Mouse (Mus musculus): ENCODE measurements around the gene Lrrc23. TPM values are rescaled to one million over a fixed set of nuclear protein-coding genes. Genes with fewer than 3 reads are reported as not detected.
"Not testable (repeated sequence)": the region's sequence is repeated elsewhere in the genome, so short reads cannot be mapped to it uniquely, and the experiment has no call there.

The Lrrc23 gene
- total RNA-seq (2021) (under 1 TPM; 0.29 to 0.38 TPM), polyA plus RNA-seq (2012; rRNA removed) (0.16 and 0.32 TPM in 2 replicates)
- long read RNA-seq, result 0 reads

DNA sequence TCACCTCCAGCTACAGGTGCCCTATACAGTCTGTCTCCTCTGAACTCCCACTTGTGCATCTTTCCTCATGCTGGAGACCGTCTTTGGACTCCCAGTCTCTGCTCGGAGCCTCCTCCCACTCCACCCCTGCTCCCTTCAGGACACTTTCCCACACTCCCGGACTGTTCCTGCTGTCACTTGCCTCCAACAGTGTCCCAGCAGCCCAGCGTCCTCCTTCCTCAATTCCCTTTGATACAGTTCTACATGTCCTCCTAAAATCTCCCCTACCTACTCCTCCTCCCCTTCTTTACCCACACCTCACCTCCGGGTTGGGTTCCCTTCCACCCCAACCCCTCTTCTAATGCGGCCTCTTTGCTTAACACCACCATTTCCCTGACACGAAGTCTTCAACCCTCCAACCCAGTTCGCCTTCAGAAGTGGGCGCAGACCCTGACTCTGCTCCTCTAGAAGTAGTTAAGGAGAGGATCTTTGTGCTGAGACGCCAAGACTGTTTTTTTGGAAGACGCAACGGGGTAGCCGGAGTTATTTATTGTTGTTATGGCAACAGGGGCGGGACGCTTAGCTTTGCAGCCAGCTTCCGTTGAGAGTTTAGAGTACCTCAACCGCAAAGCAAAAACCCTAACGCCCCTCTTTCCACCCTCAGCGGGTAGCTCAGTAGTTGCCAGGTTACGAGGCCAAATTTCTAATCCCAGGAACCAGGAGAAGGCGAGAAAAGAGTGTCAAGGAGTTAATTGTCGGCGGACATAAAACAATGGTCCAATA lies at the start of gene Lrrc23:
Gene Lrrc23, minus strand, starts transcription at position 506 of the 762 bp plus-strand sequence.
- peak; percentile 69 for DNase-seq

DNA sequence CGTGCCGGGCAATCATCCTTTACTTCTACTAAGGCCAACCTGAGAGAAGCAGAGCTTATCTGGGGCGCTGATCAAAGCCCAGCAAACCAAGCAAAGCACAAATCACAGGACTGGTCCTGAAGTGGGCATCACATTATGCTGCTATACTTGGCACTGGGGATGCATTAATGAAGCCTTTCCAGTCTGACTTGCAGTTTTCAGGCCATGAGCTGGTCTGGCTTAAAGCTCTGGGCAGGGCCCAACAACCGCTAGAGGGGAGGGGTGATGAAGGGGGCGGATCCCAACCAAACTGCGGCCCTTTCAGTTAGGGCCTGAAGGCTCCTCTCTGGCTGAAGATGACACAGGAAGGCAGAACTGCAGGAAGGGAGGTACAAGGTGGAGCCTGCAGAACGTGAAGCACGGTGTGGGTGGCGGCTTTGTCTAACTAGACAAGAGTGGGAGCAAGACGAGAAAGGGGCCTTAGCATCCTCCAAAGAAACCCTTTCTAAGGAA lies 48.6 kb upstream of the Lrrc23 start:
- peak; percentile 80 for DNase-seq

DNA sequence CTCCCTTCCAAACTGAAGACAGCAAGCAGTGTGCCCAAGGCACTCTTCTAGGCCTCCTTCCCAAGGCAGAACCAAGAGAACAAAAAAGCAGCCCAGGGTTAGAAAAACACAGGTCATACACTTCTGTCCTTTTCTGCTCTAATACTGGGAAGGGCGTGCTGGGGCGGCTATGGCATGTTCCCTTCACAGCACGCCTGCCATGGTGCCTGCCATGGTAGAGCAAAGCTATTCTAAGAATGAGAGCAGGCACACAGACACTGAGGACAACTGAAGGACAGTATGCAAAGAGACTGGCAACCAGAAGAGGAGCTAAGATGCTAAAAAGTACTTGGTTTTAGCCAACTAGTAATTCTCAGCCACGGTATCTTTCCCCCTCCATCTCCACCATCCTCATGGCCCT lies 42.5 kb upstream of the Lrrc23 start:
- no peak for DNase-seq

DNA sequence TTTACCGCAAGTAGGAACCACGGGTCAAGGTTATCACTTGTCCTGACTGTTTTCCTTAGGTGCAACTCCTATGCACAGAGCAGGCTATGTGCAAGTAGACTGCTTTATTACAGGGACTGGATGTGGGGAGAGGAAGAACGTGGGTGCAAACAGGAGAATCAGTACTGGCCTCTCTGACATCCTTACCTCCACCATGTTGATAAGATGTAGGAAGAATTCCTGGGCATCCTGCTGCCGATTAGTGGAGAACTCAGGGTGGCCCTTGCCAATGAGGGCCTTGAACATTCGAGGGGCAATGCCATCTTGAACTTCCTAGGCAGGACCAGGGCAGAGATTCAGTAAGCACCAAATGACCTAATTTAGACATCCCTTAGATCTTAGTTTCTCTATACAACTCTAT lies 41.4 kb upstream of the Lrrc23 start:
- DNase-seq, result no peak

DNA sequence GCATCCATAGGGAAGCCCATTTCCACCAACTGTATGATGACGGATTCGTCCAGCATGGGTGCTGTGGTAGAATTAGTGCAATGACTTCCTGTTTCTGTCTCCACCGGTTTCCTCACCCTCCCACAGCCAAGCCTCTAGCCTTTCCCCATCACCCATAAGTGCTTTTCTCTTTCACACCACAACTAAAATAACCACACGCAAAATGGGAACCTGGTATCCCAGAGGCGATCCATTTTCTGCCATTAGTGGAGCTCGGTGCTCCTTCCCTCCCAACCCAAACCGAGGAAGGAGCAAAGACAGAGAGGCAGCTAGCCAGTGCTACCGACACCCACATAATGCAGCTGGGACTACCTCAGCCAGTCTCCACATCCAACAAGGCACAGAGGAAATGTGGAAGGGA lies 38.4 kb upstream of the Lrrc23 start:
- DNase-seq, result no peak

DNA sequence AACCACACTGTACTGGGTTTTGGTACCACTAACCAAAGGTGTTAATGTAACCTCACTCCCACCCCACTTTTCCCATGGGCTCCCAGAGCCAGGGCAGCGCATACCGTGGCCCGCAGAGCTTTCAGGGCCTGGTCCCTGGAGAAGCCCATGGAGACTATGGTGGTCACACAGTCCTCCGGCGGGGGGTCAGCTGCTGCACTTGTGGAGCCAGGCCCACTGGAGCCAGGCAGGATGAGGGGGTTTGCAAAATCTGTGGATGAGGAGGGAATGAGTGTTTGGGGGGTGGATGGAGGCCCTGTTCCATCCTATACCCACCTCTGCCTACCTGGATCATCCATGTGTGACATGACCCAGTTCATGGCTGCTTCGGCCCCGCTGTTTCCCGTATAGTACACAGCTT lies 38.0 kb upstream of the Lrrc23 start:
- DNase-seq, result no peak

DNA sequence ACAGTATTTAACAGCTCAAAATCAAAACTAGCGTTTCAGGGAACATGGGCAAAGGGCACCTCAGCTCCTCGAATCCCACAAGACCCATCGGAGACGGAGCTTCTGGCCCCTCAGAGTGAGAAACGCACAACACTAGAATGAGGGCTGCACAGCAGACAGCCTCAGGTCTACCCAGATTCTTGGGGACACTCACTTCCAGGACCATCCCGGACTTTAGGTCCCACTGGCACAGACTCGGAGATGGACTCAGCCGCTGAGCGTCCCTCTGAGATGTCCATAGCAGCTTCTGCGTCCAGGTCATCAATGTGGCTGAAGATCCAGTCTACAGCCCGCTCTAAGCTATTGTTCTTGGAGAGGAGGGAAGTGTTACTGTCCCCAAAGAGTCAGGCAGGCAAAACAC lies 37.6 kb upstream of the Lrrc23 start:
- peak; percentile 0 for DNase-seq

DNA sequence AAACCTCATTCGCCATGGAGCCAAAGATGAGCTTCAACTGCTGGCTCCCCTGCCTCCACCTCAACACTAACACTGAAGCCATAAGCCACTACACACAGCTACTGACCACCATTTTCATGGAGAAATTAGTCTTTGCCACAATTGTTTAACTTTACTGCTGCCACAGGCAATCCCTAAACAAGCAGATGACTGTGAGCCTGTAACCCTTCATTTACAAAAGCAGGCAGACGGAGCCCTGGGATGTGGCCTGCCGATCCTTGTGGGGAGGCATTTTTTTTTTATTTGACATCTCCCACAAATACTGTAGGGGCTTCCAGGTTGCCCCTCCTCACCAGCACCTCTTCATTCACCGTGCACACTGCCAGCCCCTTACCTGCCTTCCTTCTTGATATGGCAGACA lies 37.1 kb upstream of the Lrrc23 start:
- DNase-seq, result peak; percentile 0

DNA sequence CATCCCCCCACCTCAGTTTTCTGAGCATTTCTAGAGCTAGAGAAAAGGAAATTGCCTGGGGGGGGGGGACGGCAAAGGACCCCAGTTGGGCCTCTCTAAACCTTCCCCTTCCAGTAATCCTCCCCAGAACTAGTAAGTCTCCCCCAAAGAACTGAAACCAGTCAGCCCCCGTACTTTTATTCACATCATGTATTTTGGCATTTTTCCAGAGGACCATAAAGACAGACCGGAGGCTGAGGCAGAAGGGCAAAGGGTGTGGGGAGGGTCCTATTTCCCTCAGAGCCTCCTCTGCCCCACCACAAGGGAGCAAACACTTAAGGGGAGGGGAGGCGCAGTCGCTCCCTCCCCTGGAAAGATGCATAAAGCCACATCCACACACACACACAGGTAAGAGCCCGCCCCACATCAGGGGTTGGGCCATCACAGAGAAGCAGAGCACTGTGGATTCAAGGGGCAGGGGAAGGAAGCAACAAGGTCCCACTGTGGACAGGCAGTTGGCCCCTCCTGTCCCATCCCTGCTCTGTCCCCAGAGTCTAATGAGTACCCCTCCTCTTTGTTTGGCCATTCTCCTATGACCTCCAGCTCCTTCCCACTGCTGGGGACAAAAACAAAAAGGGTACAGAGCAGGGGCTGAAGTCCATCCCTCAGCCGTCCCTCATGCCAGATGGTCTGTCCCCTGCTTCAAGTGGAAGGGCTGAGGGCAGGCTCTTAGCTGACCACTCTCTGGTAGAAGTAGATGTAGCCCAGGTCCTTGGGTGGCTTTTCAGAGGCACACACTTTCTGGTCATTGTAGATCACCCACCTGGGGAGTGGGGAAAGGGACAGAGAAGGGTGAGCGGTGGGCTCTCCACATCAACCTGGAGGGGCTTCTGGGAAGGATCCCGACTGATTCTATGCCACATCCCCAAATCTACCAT lies 35.6 kb upstream of the Lrrc23 start:
- no peak for DNase-seq

DNA sequence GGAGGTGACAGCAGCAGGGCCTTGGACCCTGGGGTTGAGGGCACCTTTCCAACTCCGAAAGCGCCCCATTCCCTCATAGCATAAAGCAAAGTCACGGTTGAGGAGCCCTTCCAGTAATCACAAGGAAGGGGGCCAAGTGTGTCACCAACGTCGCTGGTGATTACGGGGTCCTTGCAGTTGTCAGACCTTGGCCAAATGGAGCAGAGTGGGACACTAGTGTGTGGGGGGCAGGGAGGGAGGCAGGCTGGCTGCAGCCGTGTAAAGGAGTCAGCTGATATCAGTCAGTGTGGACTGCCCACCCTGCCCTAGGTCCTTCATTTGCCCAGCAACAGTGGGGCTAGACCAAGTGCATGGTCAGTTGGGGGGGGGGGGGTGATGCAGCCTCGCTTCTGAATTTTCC lies 34.9 kb upstream of the Lrrc23 start:
- DNase-seq, result no peak

DNA sequence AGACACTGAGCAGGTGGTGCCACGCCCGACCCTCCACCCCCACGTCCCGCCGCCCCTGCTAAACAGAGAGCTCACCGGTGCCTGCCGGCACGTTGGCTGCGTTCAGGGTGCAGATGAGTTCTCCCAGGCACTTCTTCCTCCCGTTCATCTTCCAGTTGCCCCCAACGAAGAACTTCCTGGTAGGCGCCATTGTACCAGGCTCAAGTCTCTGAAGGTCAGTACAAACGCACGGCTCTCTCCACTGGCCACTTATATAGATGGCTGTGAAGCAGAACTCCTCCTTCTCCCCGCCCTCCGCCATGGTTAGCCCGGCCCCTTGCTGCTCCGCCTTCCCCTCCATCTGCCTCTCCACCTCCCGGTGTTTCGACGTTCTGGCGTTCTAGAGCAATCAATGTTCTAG lies 34.4 kb upstream of the Lrrc23 start, which contains the start of gene Tpi1:
Gene Tpi1, minus strand, starts transcription at position 364 of the 400 bp plus-strand sequence.
- DNase-seq, result peak; percentile 95

DNA sequence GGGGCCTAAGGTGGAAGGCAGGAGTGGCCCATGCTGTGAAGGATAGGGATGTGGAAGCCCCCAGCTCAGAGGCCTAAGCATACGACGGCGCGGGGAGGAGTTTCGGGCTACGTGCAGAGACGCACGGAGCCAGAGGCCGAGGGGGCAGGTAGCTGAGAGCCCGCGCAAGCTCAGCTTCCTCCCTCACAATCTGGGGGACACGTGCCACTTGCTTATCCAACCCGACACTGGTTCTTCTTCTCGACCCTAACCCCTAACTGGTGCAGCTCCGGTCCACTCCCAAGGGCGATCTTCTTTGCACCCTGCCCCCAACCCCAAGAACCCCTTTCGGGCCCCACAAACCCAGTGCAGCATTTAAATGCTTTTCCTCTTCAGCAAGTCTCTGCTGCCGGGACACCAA lies 34.0 kb upstream of the Lrrc23 start:
- DNase-seq, result peak; percentile 71

DNA sequence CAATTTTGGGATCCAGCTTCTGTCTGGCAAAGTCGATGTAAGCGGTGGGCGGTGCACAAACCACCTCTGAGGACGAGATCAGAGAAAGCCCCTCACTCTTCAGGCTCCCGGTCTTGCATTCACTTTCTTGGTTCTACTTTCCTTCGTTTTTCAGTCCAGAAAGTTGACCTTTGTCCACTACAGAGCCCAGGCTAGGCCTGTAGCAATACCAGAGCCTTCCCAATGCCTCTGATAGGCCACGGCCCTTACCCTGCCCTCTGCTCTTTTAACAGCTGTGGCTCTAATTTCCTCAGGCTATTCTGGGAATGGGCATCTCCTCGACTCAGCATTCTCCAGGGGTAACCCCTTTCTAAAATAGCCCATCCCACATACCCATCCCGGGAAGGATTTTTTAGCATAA lies 33.3 kb upstream of the Lrrc23 start:
- DNase-seq, result peak; percentile 36

DNA sequence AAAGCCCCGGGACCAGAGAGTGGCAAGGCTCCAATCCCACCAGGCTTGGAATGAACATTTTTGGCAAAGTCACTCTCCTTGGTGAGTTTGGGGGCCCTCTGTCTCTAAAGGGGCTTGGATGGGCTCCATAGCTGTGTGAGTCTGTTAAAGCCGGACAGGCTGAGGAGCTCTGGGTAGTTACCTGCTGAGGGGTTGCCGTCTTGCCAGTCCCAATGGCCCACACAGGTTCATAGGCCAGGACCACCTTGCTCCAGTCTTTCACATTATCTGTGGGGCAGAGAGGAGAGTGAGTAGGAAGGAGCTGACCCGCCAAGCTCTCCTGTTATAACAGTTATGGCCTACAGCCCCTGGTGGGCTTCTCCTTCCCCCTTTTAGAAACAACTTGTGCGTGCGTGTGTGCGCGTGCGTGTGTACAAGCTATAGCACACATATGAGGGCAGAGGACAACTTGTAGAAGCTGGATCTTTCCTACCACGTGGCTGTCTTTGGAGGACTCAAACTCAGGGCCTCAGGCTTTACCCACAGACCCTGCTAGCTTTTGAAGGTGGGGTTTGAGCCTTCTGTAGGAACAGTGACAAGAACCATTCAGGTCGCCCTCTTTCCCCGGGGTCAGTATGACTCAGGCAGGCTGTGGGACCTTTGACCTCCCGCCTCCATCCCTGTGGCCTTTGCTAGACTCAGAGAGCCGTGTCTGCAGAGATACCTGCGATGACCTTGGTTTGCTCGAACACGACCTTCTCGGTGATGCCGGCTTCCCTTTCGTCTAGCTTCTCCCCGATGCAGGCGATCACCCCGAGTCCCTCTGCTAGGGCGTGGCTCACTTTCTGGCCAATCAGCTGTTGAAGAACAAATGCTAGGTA lies 32.4 kb upstream of the Lrrc23 start:
- DNase-seq, result peak; percentile 31

DNA sequence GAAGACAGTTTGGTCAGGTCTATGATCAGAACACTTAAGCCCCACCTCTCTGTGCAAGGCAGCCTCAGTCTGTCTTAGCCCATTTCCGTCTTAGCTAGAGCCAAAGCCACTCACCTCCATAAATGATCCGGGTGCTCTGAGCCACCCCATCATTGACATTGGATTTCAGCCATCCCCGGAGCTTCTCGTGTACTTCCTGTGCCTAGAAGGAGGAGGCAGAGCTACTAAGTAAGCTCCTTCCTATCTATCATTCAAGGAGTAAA lies 31.8 kb upstream of the Lrrc23 start:
- DNase-seq, result no peak

DNA sequence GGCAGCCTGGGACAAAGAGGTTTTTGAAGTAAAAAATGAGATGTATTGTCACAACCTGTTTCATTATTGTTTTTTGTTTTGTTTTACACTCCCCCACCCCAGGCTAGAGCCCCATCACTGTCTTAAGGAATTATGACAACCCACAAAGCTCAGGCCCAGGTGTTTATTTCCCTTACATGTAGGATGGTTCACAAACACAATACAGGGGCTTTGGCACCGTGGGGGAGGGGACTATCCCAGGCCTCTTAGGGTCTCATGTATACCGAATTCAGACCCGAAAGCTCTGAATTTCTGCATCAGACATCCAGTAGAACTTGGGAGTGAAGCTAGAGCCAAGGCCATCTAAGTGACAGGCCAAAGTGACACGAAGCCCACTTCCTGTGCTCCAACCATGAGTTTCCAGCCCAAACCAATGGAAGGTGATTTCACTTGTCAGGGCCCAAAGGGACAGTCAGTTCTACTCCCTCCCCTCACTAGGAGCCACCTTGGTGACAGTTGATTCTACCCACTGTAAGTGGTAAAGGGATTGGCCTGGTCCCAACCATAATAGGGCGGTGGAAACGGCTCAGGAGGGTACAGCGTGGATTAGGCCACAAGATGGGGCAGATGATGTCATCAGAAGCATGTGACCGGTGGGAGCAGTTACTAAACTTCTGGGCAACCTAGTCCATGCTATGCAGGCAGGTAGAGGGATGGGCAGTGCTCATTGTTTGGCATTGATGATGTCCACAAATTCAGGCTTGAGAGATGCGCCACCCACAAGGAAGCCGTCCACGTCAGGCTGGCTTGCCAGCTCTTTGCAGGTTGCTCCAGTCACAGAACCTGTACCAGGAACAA lies 31.3 kb upstream of the Lrrc23 start:
- not testable (repeated sequence) for DNase-seq

DNA sequence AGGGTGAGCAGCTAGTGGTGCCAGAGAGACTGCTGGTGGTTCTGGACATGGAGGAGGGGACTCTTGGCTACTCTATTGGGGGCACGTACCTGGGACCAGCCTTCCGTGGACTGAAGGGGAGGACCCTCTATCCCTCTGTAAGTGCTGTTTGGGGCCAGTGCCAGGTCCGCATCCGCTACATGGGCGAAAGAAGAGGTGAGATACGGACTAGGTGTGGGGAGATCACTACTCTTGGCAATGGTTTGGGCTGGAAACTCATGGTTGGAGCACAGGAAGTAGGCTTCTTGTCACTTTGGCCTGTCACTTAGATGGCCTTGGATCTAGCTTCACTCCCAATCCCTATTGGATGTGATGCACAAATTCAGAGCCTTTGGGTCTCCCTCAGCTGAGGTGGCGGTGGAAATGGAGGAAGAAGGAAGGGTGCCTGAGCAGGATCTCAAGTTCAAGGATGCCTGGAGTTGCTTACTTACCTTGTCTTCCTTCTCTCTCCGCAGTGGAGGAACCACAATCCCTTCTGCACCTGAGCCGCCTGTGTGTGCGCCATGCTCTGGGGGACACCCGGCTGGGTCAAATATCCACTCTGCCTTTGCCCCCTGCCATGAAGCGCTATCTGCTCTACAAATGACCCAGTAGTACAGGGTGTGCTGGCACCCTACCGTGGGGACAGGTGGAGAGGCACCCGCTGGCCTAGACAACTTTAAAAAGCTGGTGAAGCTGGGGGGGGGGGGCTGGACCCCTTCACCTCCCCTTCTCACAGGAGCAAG lies 30.4 kb upstream of the Lrrc23 start:
- DNase-seq, result no peak

DNA sequence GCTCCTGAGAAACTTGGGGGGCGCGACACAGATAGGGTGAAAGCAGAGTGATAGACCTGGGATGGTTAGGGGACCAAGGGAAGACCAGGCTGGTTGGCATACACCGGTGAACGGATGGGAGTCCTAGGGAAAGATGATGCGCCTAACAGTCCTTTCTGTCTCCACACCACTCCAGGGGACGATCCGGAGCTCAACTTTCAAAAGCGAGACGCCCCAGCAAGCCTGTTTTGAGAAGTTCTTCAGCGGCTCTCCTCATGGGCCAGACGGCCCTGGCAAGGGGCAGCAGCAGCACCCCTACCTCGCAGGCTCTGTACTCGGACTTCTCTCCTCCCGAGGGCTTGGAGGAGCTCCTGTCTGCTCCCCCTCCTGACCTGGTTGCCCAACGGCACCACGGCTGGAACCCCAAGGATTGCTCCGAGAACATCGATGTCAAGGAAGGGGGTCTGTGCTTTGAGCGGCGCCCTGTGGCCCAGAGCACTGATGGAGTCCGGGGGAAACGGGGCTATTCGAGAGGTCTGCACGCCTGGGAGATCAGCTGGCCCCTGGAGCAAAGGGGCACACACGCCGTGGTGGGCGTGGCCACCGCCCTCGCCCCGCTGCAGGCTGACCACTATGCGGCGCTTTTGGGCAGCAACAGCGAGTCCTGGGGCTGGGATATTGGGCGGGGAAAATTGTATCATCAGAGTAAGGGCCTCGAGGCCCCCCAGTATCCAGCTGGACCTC lies 29.7 kb upstream of the Lrrc23 start:
- peak; percentile 92 for DNase-seq

DNA sequence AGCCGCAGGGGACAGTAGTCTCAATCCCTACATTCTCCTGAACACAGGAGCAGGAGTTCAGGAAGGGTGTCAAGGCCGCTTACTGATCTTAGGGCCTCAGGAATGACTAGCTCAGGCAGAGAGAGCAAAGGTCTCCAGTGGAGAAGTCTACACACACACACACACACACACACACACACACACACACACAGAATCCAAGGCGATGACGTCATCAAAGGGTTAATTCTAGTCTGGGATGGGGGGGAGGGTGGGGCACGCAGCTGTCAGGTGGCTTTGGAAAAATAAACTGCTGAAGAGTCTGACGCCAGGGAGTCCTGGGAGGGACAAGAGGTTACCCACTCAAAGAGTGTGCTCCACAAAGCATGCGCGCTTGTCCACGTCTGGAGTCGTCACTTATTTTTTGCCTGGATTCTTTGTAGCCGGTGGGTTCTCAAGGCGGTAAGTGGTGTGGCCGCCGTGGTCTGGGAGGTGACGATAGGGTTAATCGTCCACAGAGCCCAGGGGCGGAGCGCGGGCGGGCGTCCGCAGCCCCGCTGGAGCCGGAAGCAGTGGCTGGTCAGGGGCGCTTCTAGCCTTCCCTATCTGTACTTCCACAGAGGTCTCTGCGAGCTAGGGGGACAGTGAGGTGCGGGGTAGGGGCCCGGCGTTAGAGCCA lies 29.0 kb upstream of the Lrrc23 start, which contains the start of gene Spsb2:
Gene Spsb2, plus strand, starts transcription at position 304 of the 655 bp plus-strand sequence.
- DNase-seq, result peak; percentile 89

Data from adrenal gland, adult 2 months (tissue).